Mouse (Mus musculus) cortical plate, adult 2 months (tissue): ENCODE measurements around the gene Mpz.

Source experiments
- CTCF ChIP-seq: fragments of 200-500 bp; IDR thresholded peaks from 2 replicates; pipeline ENCODE4 v1.5.1; 2011; ENCODE audit warnings: mild to moderate bottlenecking, control low read depth, low read length; ENCODE audit not compliant: insufficient read depth; ENCODE audit errors: extremely low read depth
- POLR2A ChIP-seq: fragments of 200-500 bp; IDR thresholded peaks from 2 replicates; pipeline ENCODE4 v1.6.1; 2011; ENCODE audit warnings: mild to moderate bottlenecking, low read length, control low read depth; ENCODE audit not compliant: insufficient read depth; ENCODE audit errors: extremely low read depth

GRCm38 (mm10) chr1:171116280-171116679 lies 34.2 kb upstream of the Mpz start:
- TF ChIP-seq CTCF: no peak
- TF ChIP-seq POLR2A: no peak
